Mouse (Mus musculus) hindbrain, embryonic 13.5 days (tissue): ENCODE data around the gene Rfx8. TPM values are rescaled to one million over a fixed set of nuclear protein-coding genes. Genes with fewer than 3 reads are reported as not detected.

ENCODE experiments used
- ATAC-seq: fragments of 200-750 bp; cut with Nextera tagmentation; 2 replicates; pipeline ENCODE4 v1.8.0; 2017; ENCODE audit warnings: moderate TSS enrichment; ENCODE audit not compliant: low FRiP score
- H3K27ac ChIP-seq: fragments of 300-500 bp; sonication (generic); 2 replicates; pipeline ENCODE4 v1.5.1; 2015; ENCODE audit warnings: inconsistent platforms, mild to moderate bottlenecking, moderate library complexity
- H3K27me3 ChIP-seq: fragments of 300-500 bp; sonication (generic); 2 replicates; pipeline ENCODE4 v1.6.1; 2015; ENCODE audit warnings: mild to moderate bottlenecking, inconsistent platforms
- H3K36me3 ChIP-seq: fragments of 300-500 bp; sonication (generic); 2 replicates; pipeline ENCODE4 v1.6.1; 2015; ENCODE audit warnings: mild to moderate bottlenecking, inconsistent platforms
- H3K4me1 ChIP-seq: fragments of 300-500 bp; sonication (generic); replicated peaks from 2 replicates; pipeline ENCODE4 v1.6.1; 2015; ENCODE audit warnings: inconsistent platforms
- H3K4me2 ChIP-seq: fragments of 300-500 bp; sonication (generic); 2 replicates; pipeline ENCODE4 v1.6.1; 2015; ENCODE audit warnings: inconsistent platforms, mild to moderate bottlenecking, moderate library complexity
- H3K4me3 ChIP-seq: fragments of 300-500 bp; sonication (generic); 2 replicates; pipeline ENCODE4 v1.5.1; 2015; ENCODE audit warnings: mild to moderate bottlenecking, inconsistent platforms
- H3K9ac ChIP-seq: fragments of 300-500 bp; sonication (generic); 2 replicates; pipeline ENCODE4 v1.6.1; 2015; ENCODE audit warnings: mild to moderate bottlenecking, inconsistent platforms
- H3K9me3 ChIP-seq: fragments of 300-500 bp; sonication (generic); 2 replicates; pipeline ENCODE4 v1.6.1; 2016; ENCODE audit warnings: inconsistent platforms
- WGBS: fragments of 180-500 bp; shearing (Covaris S2); methylation state at CpG from one replicate; pipeline ENCODE4 v1.1.7; 2015; 5-methylcytosine and 5-hydroxymethylcytosine counted together
- polyA plus RNA-seq: library from polyadenylated mRNA; unstranded; fragments of >200 nt; fragmentation: Nextera tagmentation; extraction: Ambion mirVana; gene quantifications from 2 replicates; pipeline ENCODE4 v1.2.1, GENCODE M21; 2015

Gene Rfx8
- polyA plus RNA-seq, 1 experiment from 2014 or later = 0.26 TPM

DNA sequence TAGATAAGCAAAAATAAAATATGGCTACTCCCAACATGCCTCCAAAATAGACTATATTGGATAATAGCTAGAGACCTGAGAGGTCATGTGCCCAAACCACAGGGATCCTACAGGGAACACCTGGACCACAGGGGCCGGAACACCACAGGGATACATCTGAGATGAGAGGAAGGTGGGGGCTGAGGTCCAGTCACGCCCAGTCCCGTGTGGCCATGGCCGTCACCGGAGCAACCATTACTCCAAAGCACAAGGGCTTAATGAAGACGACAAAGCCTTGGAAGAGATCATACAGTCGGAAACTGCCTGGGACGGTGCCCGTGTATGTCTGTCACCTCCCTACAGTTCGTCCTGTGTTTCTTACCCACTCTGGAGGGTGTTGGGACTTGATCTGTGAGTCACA is 13.1 kb upstream of the Rfx8 start:
- Histone ChIP-seq H3K4me3 (no peak overlapping the region), H3K27ac (no peak overlapping the region), H3K9me3 (no peaks in the 10 kb centered on the region), H3K27me3 (no peaks in the 10 kb centered on the region), H3K4me2 (no peak overlapping the region), H3K9ac (no peak overlapping the region), H3K4me1 (peaks cover 32% of the 10 kb centered on the region), H3K36me3 (no peaks in the 10 kb centered on the region)
- WGBS = 88% methylated on average over 10 of the region's 10 CpGs
- ATAC-seq = no peak

DNA sequence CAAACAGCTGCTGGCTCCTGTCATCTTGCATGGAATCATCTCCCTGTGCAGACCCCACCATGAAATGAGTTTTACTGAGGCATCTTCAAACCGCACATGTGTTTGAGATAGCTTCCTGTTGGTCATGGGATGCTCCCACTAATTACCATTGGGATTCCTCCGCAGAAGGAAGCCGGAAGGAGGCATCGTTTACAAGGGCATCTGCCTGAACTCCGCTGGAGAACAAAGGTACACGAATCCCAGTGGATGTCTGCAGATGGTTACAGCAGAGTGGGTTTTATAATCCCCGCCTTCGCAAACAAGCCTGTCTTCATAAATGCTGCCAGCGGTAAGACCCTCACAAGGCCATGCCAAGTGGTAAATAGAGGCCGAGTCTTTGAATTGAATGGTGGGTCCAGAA is 11.3 kb upstream of the Rfx8 start:
- no peak overlapping the region for H3K9ac ChIP-seq
- 37% methylated on average over 10 of the region's 10 CpGs for WGBS
- H3K4me2 ChIP-seq = no peak overlapping the region
- no peak overlapping the region for H3K4me3 ChIP-seq
- ATAC-seq = 0 out of 2 replicates have a peak, but pooled peaks have one; percentile 23
- H3K4me1 ChIP-seq = peaks cover 32% of the 10 kb centered on the region
- H3K27me3 ChIP-seq = no peaks in the 10 kb centered on the region
- no peaks in the 10 kb centered on the region for H3K36me3 ChIP-seq
- H3K27ac ChIP-seq = no peak overlapping the region
- H3K9me3 ChIP-seq = no peaks in the 10 kb centered on the region

GRCm38 (mm10) chr1:39731543-39731942 is 10.7 kb upstream of the Rfx8 start:
- no peak for ATAC-seq
- no peaks in the 10 kb centered on the region for H3K36me3 ChIP-seq
- H3K4me2 ChIP-seq = no peak overlapping the region
- H3K4me3 ChIP-seq = no peak overlapping the region
- WGBS = 49% methylated on average over 9 of the region's 9 CpGs
- H3K27ac ChIP-seq = no peak overlapping the region; the same call in 1 of the 2 replicates
- no peaks in the 10 kb centered on the region for H3K9me3 ChIP-seq
- H3K27me3 ChIP-seq = no peaks in the 10 kb centered on the region
- peaks cover 32% of the 10 kb centered on the region for H3K4me1 ChIP-seq
- no peak overlapping the region for H3K9ac ChIP-seq

GRCm38 (mm10) chr1:39730868-39731267 is 10.1 kb upstream of the Rfx8 start:
- Histone ChIP-seq H3K9me3 (no peaks in the 10 kb centered on the region), H3K36me3 (no peaks in the 10 kb centered on the region), H3K9ac (no peak overlapping the region), H3K4me2 (no peak overlapping the region), H3K27ac (no peak overlapping the region; the same call in 1 of the 2 replicates), H3K27me3 (no peaks in the 10 kb centered on the region), H3K4me1 (peaks cover 26% of the 10 kb centered on the region), H3K4me3 (no peak overlapping the region)
- 37% methylated on average over 5 of the region's 5 CpGs for WGBS
- ATAC-seq = no peak

- Histone ChIP-seq H3K9me3 (no peaks in the 10 kb centered on the region), H3K4me2 (no peak overlapping the region), H3K27me3 (no peaks in the 10 kb centered on the region), H3K27ac (no peak overlapping the region), H3K4me3 (no peak overlapping the region), H3K9ac (no peak overlapping the region), H3K36me3 (no peaks in the 10 kb centered on the region), H3K4me1 (peaks cover 22% of the 10 kb centered on the region)
- no peak for ATAC-seq
- 87% methylated on average over 6 of the region's 6 CpGs for WGBS
Observed at GRCm38 (mm10) chr1:39729919-39730318, 9.1 kb upstream of the Rfx8 start.

GRCm38 (mm10) chr1:39721351-39721726 is 542 bp upstream of the Rfx8 start:
- 0 out of 2 replicates have a peak, but pooled peaks cover 3% of the 10 kb centered on the region for H3K27me3 ChIP-seq
- H3K27ac ChIP-seq = no peak overlapping the region
- H3K4me3 ChIP-seq = peak overlapping the region; percentile 55
- H3K4me2 ChIP-seq = peak overlapping the region; percentile 88
- no peaks in the 10 kb centered on the region for H3K9me3 ChIP-seq
- H3K4me1 ChIP-seq = peaks cover 16% of the 10 kb centered on the region
- peak overlapping the region; percentile 82; the same call in 1 of the 2 replicates for H3K9ac ChIP-seq
- peak; percentile 54 for ATAC-seq
- H3K36me3 ChIP-seq = no peaks in the 10 kb centered on the region
- 24% methylated on average over 9 of the region's 9 CpGs for WGBS

DNA sequence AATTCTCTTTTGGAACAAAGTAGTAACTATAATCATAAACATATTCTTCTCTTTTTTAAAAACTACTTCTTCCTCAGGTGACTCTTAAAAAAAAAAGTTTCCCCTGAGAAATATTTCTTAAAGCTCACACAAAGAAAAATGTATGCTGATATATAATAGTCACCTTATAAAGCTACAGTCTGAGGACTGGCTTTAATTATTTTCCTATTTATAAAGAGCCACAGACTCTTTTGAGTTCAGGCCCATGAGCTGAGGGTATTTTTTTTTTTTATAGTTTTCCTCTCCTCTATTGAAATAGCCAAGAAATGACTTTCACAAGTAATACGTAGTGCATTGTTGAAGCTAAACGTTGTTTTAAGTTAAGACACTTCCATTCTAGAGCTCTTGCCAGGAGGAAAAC is 611 bp downstream of the Rfx8 start:
- H3K9me3 ChIP-seq = no peaks in the 10 kb centered on the region
- no peak overlapping the region for H3K27ac ChIP-seq
- peak overlapping the region; percentile 88 for H3K4me2 ChIP-seq
- peaks cover 20% of the 10 kb centered on the region for H3K4me1 ChIP-seq
- H3K4me3 ChIP-seq = peak overlapping the region; percentile 55
- ATAC-seq = no peak
- no peaks in the 10 kb centered on the region for H3K36me3 ChIP-seq
- H3K27me3 ChIP-seq = 0 out of 2 replicates have a peak, but pooled peaks cover 3% of the 10 kb centered on the region
- WGBS = 35% methylated on average over 2 of the region's 2 CpGs
- H3K9ac ChIP-seq = peak overlapping the region; percentile 82; the same call in 1 of the 2 replicates

GRCm38 (mm10) chr1:39715551-39715950 is 5.2 kb downstream of the Rfx8 start:
- 93% methylated on average over 7 of the region's 7 CpGs for WGBS
- no peak for ATAC-seq
- Histone ChIP-seq H3K4me3 (no peak overlapping the region), H3K27me3 (0 out of 2 replicates have a peak, but pooled peaks cover 3% of the 10 kb centered on the region), H3K27ac (no peak overlapping the region), H3K9me3 (no peaks in the 10 kb centered on the region), H3K9ac (no peak overlapping the region), H3K4me1 (peaks cover 22% of the 10 kb centered on the region), H3K36me3 (no peaks in the 10 kb centered on the region), H3K4me2 (no peak overlapping the region)

GRCm38 (mm10) chr1:39714729-39715128 is 6.1 kb downstream of the Rfx8 start:
- H3K4me3 ChIP-seq = no peak overlapping the region
- H3K9ac ChIP-seq = no peak overlapping the region
- no peak overlapping the region for H3K4me2 ChIP-seq
- H3K36me3 ChIP-seq = no peaks in the 10 kb centered on the region
- no peak for ATAC-seq
- 0 out of 2 replicates have a peak, but pooled peaks cover 3% of the 10 kb centered on the region for H3K27me3 ChIP-seq
- H3K27ac ChIP-seq = peak overlapping the region; percentile 52
- no peaks in the 10 kb centered on the region for H3K9me3 ChIP-seq
- peaks cover 19% of the 10 kb centered on the region for H3K4me1 ChIP-seq
- WGBS = 88% methylated on average over 3 of the region's 3 CpGs

DNA sequence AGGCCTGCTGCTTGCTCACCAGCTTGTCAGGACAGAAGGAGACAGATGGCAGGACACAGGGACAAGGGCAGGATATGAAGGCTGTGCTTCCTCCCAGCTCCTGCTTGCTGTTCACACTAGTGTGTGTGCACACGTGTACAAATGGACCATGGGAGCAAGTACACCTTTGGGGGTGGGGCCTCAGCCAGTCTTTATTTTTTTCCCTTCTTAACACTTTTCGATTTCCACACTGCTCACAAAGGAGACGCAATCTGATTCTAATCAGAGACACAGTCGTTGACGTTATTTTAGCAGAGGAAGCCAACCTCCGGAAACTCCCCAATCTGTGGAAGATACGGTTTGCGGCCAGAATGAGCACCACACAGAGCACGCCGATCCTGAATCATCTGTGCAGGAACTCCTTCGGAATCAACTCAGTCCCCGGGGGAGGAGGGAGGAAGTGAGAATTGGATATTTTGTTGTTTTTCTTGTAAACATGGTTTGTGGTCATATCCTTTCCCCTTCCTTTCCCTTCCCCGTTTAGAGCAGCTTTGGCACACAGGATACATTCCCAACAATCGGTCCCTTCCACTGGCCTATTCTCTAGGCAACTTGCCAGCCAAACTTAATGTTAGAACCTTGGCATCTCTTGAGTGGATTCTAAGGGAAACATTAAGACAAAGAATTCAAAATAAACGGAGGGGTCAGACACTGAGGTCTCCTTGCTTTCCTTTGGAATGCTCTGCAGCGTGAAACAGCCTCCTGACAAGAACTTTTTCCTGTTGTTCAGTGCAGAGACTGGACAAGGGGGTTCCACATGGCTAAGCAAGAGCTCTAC is 6.7 kb downstream of the Rfx8 start:
- H3K27ac ChIP-seq = peak overlapping the region; percentile 52; the same call in 1 of the 2 replicates
- ATAC-seq = no peak
- WGBS = 61% methylated on average over 16 of the region's 16 CpGs

GRCm38 (mm10) chr1:39713300-39713699 is 7.5 kb downstream of the Rfx8 start:
- Histone ChIP-seq H3K4me3 (no peak overlapping the region), H3K9me3 (no peaks in the 10 kb centered on the region), H3K9ac (no peak overlapping the region), H3K36me3 (no peaks in the 10 kb centered on the region), H3K27me3 (no peaks in the 10 kb centered on the region), H3K27ac (no peak overlapping the region), H3K4me2 (no peak overlapping the region), H3K4me1 (peaks cover 19% of the 10 kb centered on the region)
- no peak for ATAC-seq
- WGBS = 90% methylated on average over 8 of the region's 8 CpGs

More for the DNA sequence above, 6.7 kb downstream of the Rfx8 start:
- Histone ChIP-seq H3K4me2 (no peak overlapping the region), H3K27me3 (no peaks in the 10 kb centered on the region), H3K4me3 (no peak overlapping the region), H3K9ac (no peak overlapping the region), H3K9me3 (no peaks in the 10 kb centered on the region), H3K36me3 (no peaks in the 10 kb centered on the region), H3K4me1 (peaks cover 19% of the 10 kb centered on the region)

DNA sequence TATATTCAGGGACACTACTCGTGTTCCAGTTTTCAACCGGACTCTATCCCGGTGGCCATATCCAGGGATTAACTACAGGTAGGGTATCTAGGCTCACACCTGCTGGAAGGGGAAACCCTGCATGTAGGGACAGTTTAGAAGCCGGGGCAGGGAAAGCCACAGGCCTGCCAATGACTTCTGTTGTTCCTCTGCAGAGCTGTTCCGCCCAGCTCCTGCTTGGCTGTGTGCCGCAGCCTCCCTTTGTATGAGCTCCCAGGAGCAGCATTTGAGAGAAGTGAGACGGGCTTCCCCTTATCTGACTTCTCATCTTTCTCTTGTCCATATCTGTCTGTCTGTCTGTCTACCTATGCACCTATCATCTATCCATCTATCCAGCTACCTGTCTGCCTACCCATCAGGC is 8.5 kb downstream of the Rfx8 start:
- H3K27me3 ChIP-seq = no peaks in the 10 kb centered on the region
- no peaks in the 10 kb centered on the region for H3K9me3 ChIP-seq
- H3K4me1 ChIP-seq = peaks cover 19% of the 10 kb centered on the region
- no peak for ATAC-seq
- no peak overlapping the region for H3K4me3 ChIP-seq
- H3K36me3 ChIP-seq = no peaks in the 10 kb centered on the region
- no peak overlapping the region for H3K9ac ChIP-seq
- H3K27ac ChIP-seq = no peak overlapping the region
- no peak overlapping the region for H3K4me2 ChIP-seq
- 91% methylated on average over 7 of the region's 7 CpGs for WGBS

DNA sequence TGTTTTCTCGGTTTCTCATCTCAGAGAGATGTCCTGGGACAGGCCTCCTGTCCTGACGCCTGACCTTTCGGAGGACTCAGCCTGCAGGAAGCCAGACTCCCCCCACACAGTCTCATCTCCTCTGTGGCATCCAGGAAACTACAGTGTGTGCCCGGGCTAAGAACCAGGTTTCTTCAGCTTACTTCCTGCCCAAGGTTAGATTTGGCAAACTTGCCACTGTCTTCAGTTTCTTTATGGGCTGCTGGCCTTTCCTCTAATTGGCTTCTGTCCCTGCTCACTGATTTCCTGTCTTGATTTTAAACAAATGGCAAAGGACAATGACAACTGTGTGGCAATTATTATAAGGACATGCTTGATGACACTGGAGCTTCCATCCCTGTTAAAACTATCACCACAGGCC is 10.2 kb downstream of the Rfx8 start:
- H3K9ac ChIP-seq = no peak overlapping the region
- H3K27ac ChIP-seq = no peak overlapping the region
- H3K4me3 ChIP-seq = no peak overlapping the region
- WGBS = 80% methylated on average over 4 of the region's 4 CpGs
- H3K4me1 ChIP-seq = 0 out of 2 replicates have a peak, but pooled peaks cover 13% of the 10 kb centered on the region
- no peaks in the 10 kb centered on the region for H3K9me3 ChIP-seq
- no peak overlapping the region for H3K4me2 ChIP-seq
- no peaks in the 10 kb centered on the region for H3K36me3 ChIP-seq
- no peak for ATAC-seq
- H3K27me3 ChIP-seq = no peaks in the 10 kb centered on the region
